Mouse (Mus musculus) CH12.LX (cell line): Measurements from ENCODE around the gene Ano1. TPM values are rescaled to one million over a fixed set of nuclear protein-coding genes. Genes with fewer than 3 reads are reported as not detected.

Experiments used
- DNase-seq: peaks from one replicate; pipeline ENCODE4 v3.0.0-alpha.2; 2013; ENCODE audit errors: extremely low read depth
- H3K27ac ChIP-seq: 2 replicates; pipeline ENCODE4 v1.5.1; 2012; ENCODE audit warnings: low read depth, mild to moderate bottlenecking, control low read depth, moderate library complexity; ENCODE audit not compliant: insufficient read depth
- H3K27me3 ChIP-seq: replicated peaks from 2 replicates; pipeline ENCODE3; 2012; ENCODE audit warnings: inconsistent platforms
- H3K36me3 ChIP-seq, 2 experiments: replicated peaks in 1 of 2; 2 replicates each; pipeline versions ENCODE3 to v1.6.1; 2012; ENCODE audit warnings: inconsistent platforms in 1 of 2, low read length in 1 of 2, mild to moderate bottlenecking in 1 of 2, mixed read lengths in 1 of 2, moderate library complexity in 1 of 2; ENCODE audit not compliant: control insufficient read depth in 1 of 2, insufficient read depth in 1 of 2
- H3K4me1 ChIP-seq, 2 experiments: 2 replicates each; pipeline ENCODE4 v1.6.1; 2012; ENCODE audit warnings: inconsistent platforms in 1 of 2, moderate library complexity in 1 of 2; ENCODE audit not compliant: insufficient read depth in 2 of 2, control insufficient read depth in 1 of 2
- H3K4me2 ChIP-seq: 2 replicates; pipeline ENCODE4 v1.6.1; 2012; ENCODE audit warnings: low read depth, mild to moderate bottlenecking, control low read depth; ENCODE audit not compliant: poor library complexity, insufficient read depth, severe bottlenecking
- H3K4me3 ChIP-seq, 3 experiments: fragments of 150-350 bp in 1 of 3; sonication (generic) in 1 of 3; replicated peaks in 1 of 3; 2 replicates each; pipeline versions ENCODE3 to v1.5.1; 2011 to 2012; ENCODE audit warnings: low read depth in 2 of 3, low read length in 2 of 3, mild to moderate bottlenecking in 2 of 3, moderate library complexity in 2 of 3, control low read depth in 1 of 3, improper control_type of control experiment in 1 of 3, inconsistent platforms in 1 of 3, mixed read lengths in 1 of 3; ENCODE audit not compliant: poor library complexity in 1 of 3
- H3K79me2 ChIP-seq: replicated peaks from 2 replicates; pipeline ENCODE4 v1.6.1; 2012; ENCODE audit warnings: mild to moderate bottlenecking, moderate library complexity; ENCODE audit not compliant: control insufficient read depth, poor library complexity, insufficient read depth, severe bottlenecking; ENCODE audit errors: extremely low read depth
- H3K9ac ChIP-seq: 2 replicates; pipeline ENCODE4 v1.6.1; 2012; ENCODE audit warnings: low read depth, mild to moderate bottlenecking, control low read depth, moderate library complexity; ENCODE audit not compliant: insufficient read depth
- H3K9me3 ChIP-seq: replicated peaks from 2 replicates; pipeline ENCODE3; 2012; ENCODE audit warnings: low read length, inconsistent platforms, mixed read lengths
- BHLHE40 ChIP-seq: IDR thresholded peaks from 2 replicates; pipeline ENCODE4 v1.6.1; 2011; ENCODE audit warnings: mild to moderate bottlenecking, low read depth, low read length, improper control_type of control experiment
- CHD2 ChIP-seq: IDR thresholded peaks from 2 replicates; pipeline ENCODE4 v1.6.1; 2011; ENCODE audit warnings: low read length, improper control_type of control experiment
- CTCF ChIP-seq, 2 experiments: IDR thresholded peaks in 1 of 2; conservative IDR thresholded peaks in 1 of 2; 2 replicates each; pipeline ENCODE4 v1.5.1; 2011 to 2012; ENCODE audit warnings: low read depth in 2 of 2, low read length in 2 of 2, improper control_type of control experiment in 1 of 2, inconsistent platforms in 1 of 2, mild to moderate bottlenecking in 1 of 2, moderate library complexity in 1 of 2
- E2F4 ChIP-seq: IDR thresholded peaks from 2 replicates; pipeline ENCODE4 v1.6.1; 2011; ENCODE audit warnings: low read depth, low read length, improper control_type of control experiment; ENCODE audit not compliant: insufficient replicate concordance
- ELF1 ChIP-seq: IDR thresholded peaks from 2 replicates; pipeline ENCODE4 v1.6.1; 2014; ENCODE audit warnings: low read depth, mild to moderate bottlenecking, inconsistent platforms, low read length, improper control_type of control experiment
- EP300 ChIP-seq: IDR thresholded peaks from 2 replicates; pipeline ENCODE4 v1.6.1; 2011; ENCODE audit warnings: low read length, improper control_type of control experiment
- ETS1 ChIP-seq: conservative IDR thresholded peaks from 2 replicates; pipeline ENCODE4 v1.6.1; 2012; ENCODE audit warnings: low read depth, mild to moderate bottlenecking, inconsistent platforms, low read length, improper control_type of control experiment, moderate library complexity
- GABPA ChIP-seq: IDR thresholded peaks from 2 replicates; pipeline ENCODE4 v1.6.1; 2012; ENCODE audit warnings: low read depth, low read length, improper control_type of control experiment, inconsistent platforms; ENCODE audit not compliant: insufficient replicate concordance
- HCFC1 ChIP-seq: IDR thresholded peaks from 2 replicates; pipeline ENCODE4 v1.6.1; 2012; ENCODE audit warnings: low read depth, mild to moderate bottlenecking, inconsistent platforms, low read length, improper control_type of control experiment
- IRF4 ChIP-seq: IDR thresholded peaks from 2 replicates; pipeline ENCODE4 v1.6.1; 2014; ENCODE audit warnings: low read depth, mild to moderate bottlenecking, inconsistent platforms, low read length, improper control_type of control experiment
- JUN ChIP-seq: IDR thresholded peaks from 2 replicates; pipeline ENCODE4 v1.6.1; 2011; ENCODE audit warnings: low read depth, mild to moderate bottlenecking, low read length, improper control_type of control experiment, moderate library complexity; ENCODE audit not compliant: insufficient read depth
- JUND ChIP-seq: conservative IDR thresholded peaks from 2 replicates; pipeline ENCODE4 v1.6.1; 2011; ENCODE audit warnings: low read depth, low read length, improper control_type of control experiment
- MEF2A ChIP-seq: IDR thresholded peaks from 2 replicates; pipeline ENCODE4 v1.6.1; 2014; ENCODE audit warnings: low read depth, mild to moderate bottlenecking, inconsistent platforms, low read length, improper control_type of control experiment, borderline replicate concordance
- NRF1 ChIP-seq: IDR thresholded peaks from 2 replicates; pipeline ENCODE4 v1.6.1; 2014; ENCODE audit warnings: low read depth, mild to moderate bottlenecking, inconsistent platforms, low read length, improper control_type of control experiment, moderate library complexity
- RAD21 ChIP-seq: IDR thresholded peaks from 2 replicates; pipeline ENCODE4 v1.6.1; 2011; ENCODE audit warnings: low read depth, mild to moderate bottlenecking, low read length, improper control_type of control experiment, moderate library complexity
- SMC3 ChIP-seq: IDR thresholded peaks from 2 replicates; pipeline ENCODE4 v1.6.1; 2011; ENCODE audit warnings: low read depth, low read length, improper control_type of control experiment
- TBP ChIP-seq: conservative IDR thresholded peaks from 2 replicates; pipeline ENCODE4 v1.6.1; 2011; ENCODE audit warnings: low read depth, low read length, improper control_type of control experiment
- USF1 ChIP-seq: IDR thresholded peaks from 2 replicates; pipeline ENCODE4 v1.6.1; 2014; ENCODE audit warnings: low read depth, mild to moderate bottlenecking, inconsistent platforms, low read length, improper control_type of control experiment
- ZC3H11A ChIP-seq: IDR thresholded peaks from 2 replicates; pipeline ENCODE4 v1.6.1; 2012; ENCODE audit warnings: low read depth, mild to moderate bottlenecking, inconsistent platforms, low read length, improper control_type of control experiment
- ZKSCAN1 ChIP-seq: IDR thresholded peaks from 2 replicates; pipeline ENCODE4 v1.6.1; 2012; ENCODE audit warnings: low read depth, inconsistent platforms, low read length, improper control_type of control experiment, borderline replicate concordance
- ZMIZ1 ChIP-seq: IDR thresholded peaks from 2 replicates; pipeline ENCODE4 v1.6.1; 2012; ENCODE audit warnings: low read depth, mild to moderate bottlenecking, inconsistent platforms, low read length, improper control_type of control experiment
- ZNF384 ChIP-seq: IDR thresholded peaks from 2 replicates; pipeline ENCODE4 v1.6.1; 2012; ENCODE audit warnings: low read depth, low read length, improper control_type of control experiment, inconsistent platforms
- dilution Hi-C: fragments of 300-500 bp; cut with MboI; formaldehyde crosslinking; loops from 2 replicates; pipeline ENCODE4 v1.14.3; 2020; ENCODE audit warnings: low sequenced_read_pairs; ENCODE audit not compliant: extremely low pct_unique_long_range_greater_than_20kb, extremely low pct_ligation_motif_present
- in situ Hi-C: fragments of 300-500 bp; cut with MboI; formaldehyde crosslinking; loops from 3 replicates; pipeline ENCODE4 v1.14.3; 2019; ENCODE audit warnings: low sequenced_read_pairs, low pct_ligation_motif_present, low pct_unique_long_range_greater_than_20kb, mixed read lengths
- polyA plus RNA-seq: library from polyadenylated mRNA; unstranded; fragments of >175 nt; gene quantifications from 2 replicates; pipeline ENCODE4 v1.2.1, GENCODE M21; 2012; ENCODE audit warnings: low read depth; ENCODE audit not compliant: insufficient read length
- total RNA-seq, 2 experiments: library from RNA; depleted of rRNA; stranded (reverse); fragments of 300-350 nt in 1 of 2; fragments of >200 nt in 1 of 2; gene quantifications; 2 replicates each; pipeline ENCODE4 v1.2.3; 2012 to 2014

Gene Ano1
- total and polyA plus RNA-seq, 3 experiments: not detected

DNA sequence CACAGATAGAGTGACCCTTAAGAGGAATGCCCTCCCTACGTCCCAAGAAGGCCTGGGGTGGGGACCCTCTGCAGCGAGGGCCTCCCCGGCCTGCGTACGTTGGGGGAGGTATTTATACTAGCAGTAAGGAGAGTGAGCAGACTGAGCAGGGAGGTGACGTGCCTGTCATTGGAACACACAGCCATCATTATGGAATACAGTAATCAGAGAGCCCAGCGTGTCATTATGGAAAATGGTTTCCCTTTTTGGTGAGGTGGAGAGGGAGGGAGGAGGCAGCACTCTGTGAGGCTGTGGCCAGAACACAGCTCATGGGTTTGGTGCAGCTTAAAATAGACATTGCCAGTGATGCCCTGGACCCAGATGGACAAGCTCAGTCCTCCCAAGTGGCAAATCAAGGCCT, 11.1 kb downstream of the Ano1 start:
- no peak overlapping the region for H3K4me3 ChIP-seq
- TF ChIP-seq ZKSCAN1 (no peak), HCFC1 (no peak), E2F4 (no peak), CHD2 (no peak), MEF2A (no peak), CTCF (conservative IDR thresholded peaks at IDR 0.05 in 1 of 2, IDR thresholded peaks at IDR 0.05 in 1 of 2; ENCODE audit: low read depth in 2 of 2, low read length in 2 of 2) (no peak), ZC3H11A (no peak), JUN (no peak)
- H3K4me2 ChIP-seq: no peak overlapping the region
- in situ Hi-C loops (loop anchor here (10.0 kb wide), 1 partner anchor 126 kb away; no protein-coding TSS in a partner anchor), dilution Hi-C loops (no loop called here)
- H3K9ac ChIP-seq: no peak overlapping the region
- H3K27ac ChIP-seq: no peak overlapping the region
- H3K4me1 ChIP-seq: no peaks in the 10 kb centered on the region
- H3K27me3 ChIP-seq: peaks cover 87% of the 10 kb centered on the region
- H3K79me2 ChIP-seq: no peaks in the 10 kb centered on the region
- H3K9me3 ChIP-seq: no peaks in the 10 kb centered on the region
- H3K36me3 ChIP-seq: no peaks in the 10 kb centered on the region
- no peak for DNase-seq

- no peak overlapping the region for H3K4me2 ChIP-seq
- H3K27ac ChIP-seq: no peak overlapping the region
- TF ChIP-seq USF1 (no peak), ELF1 (no peak), TBP (no peak)
Measured at GRCm38 (mm10) chr7:144739810-144740209, 12.0 kb downstream of the Ano1 start.

DNA sequence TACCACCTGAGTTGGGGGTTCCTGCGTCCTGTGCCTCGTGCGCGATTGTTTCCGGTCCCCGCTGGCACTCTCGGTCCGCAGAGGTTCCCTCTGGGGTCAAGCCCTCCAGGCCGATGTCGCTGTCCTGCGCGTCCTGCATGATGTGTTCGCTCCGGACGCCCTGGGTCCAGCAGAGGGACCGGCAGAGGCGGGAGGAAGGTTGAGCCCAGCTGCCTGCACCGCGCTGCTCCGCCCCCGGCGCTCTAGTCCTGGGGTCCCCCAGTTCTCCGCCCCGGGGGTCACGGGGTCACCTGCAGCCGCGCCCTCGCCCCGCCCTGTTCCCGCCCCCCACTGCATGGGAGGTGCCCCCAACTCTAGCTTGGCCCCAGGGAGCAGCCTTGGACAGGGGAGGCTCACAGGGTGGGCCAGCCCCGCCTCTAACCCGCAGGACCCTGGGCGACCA, 13.4 kb downstream of the Ano1 start:
- Histone ChIP-seq H3K9me3 (peaks cover 4% of the 10 kb centered on the region), H3K4me2 (no peak overlapping the region), H3K27me3 (peaks cover 85% of the 10 kb centered on the region)
- no peak for DNase-seq
- dilution Hi-C loops: no loop called here
- TF ChIP-seq TBP: no peak
- TF ChIP-seq CHD2: no peak
- TF ChIP-seq GABPA: no peak
- no peak for TF ChIP-seq IRF4
- TF ChIP-seq ZNF384: no peak
- TF ChIP-seq ETS1: no peak
- TF ChIP-seq ZMIZ1: no peak
- TF ChIP-seq HCFC1: no peak
- no peak for TF ChIP-seq RAD21
- TF ChIP-seq BHLHE40: no peak
- TF ChIP-seq MEF2A: no peak
- TF ChIP-seq CTCF (conservative IDR thresholded peaks at IDR 0.05 in 1 of 2, IDR thresholded peaks at IDR 0.05 in 1 of 2; ENCODE audit: low read depth in 2 of 2, low read length in 2 of 2): no peak
- no peak for TF ChIP-seq JUND
- TF ChIP-seq NRF1: no peak
- no peak for TF ChIP-seq SMC3
- TF ChIP-seq EP300: no peak
- TF ChIP-seq, all 38 proteins: peak for 0
- in situ Hi-C loops: no loop called here
- Histone ChIP-seq H3K27ac (no peak overlapping the region), H3K4me3 (no peak overlapping the region), H3K36me3 (no peaks in the 10 kb centered on the region), H3K4me1 (no peaks in the 10 kb centered on the region), H3K79me2 (no peaks in the 10 kb centered on the region), H3K9ac (no peak overlapping the region)

More at GRCm38 (mm10) chr7:144739810-144740209, 12.0 kb downstream of the Ano1 start:
- no peaks in the 10 kb centered on the region for H3K36me3 ChIP-seq
- H3K9me3 ChIP-seq: peaks cover 4% of the 10 kb centered on the region
- no peak overlapping the region for H3K4me3 ChIP-seq
- in situ Hi-C loops: loop anchor here (10.0 kb wide), 1 partner anchor 125 kb away; no protein-coding TSS in a partner anchor
- peaks cover 87% of the 10 kb centered on the region for H3K27me3 ChIP-seq
- no peaks in the 10 kb centered on the region for H3K79me2 ChIP-seq
- dilution Hi-C loops: no loop called here
- H3K4me1 ChIP-seq: no peaks in the 10 kb centered on the region
- no peak overlapping the region for H3K9ac ChIP-seq
- DNase-seq: no peak
